Mouse (Mus musculus) thymus, postnatal 14 days (tissue): ENCODE results near the gene Rgs8.

Experiments used
- DNase-seq: peaks from one replicate; pipeline ENCODE4 v3.0.0; 2021

Gene Rgs8

GRCm38 (mm10) chr1:153652938-153653623 lies at the start of gene Rgs8:
TSS of gene Rgs8 (plus strand) at chr1:153653025.
- DNase-seq, result no peak

GRCm38 (mm10) chr1:153617340-153617830 lies 35.4 kb upstream of the Rgs8 start:
- DNase-seq, result peak; percentile 38

GRCm38 (mm10) chr1:153623036-153623435 lies 29.8 kb upstream of the Rgs8 start:
- DNase-seq, result no peak

GRCm38 (mm10) chr1:153632686-153633085 lies 20.1 kb upstream of the Rgs8 start:
- DNase-seq, result no peak

GRCm38 (mm10) chr1:153635056-153635455 lies 17.8 kb upstream of the Rgs8 start:
- no peak for DNase-seq

GRCm38 (mm10) chr1:153635521-153635920 lies 17.3 kb upstream of the Rgs8 start:
- no peak for DNase-seq

GRCm38 (mm10) chr1:153636821-153637220 lies 16.0 kb upstream of the Rgs8 start:
- DNase-seq, result no peak

- DNase-seq, result peak; percentile 41
Observed at GRCm38 (mm10) chr1:153641492-153641939, 11.3 kb upstream of the Rgs8 start.

- no peak for DNase-seq
Observed at GRCm38 (mm10) chr1:153641940-153642501, 10.8 kb upstream of the Rgs8 start.

GRCm38 (mm10) chr1:153653674-153654073 lies 849 bp downstream of the Rgs8 start:
- DNase-seq, result no peak

GRCm38 (mm10) chr1:153659666-153660065 lies 6.8 kb downstream of the Rgs8 start:
- no peak for DNase-seq

GRCm38 (mm10) chr1:153660982-153661688 lies 8.3 kb downstream of the Rgs8 start:
- DNase-seq, result no peak

- no peak for DNase-seq
Observed at GRCm38 (mm10) chr1:153661689-153662002, 8.8 kb downstream of the Rgs8 start.

GRCm38 (mm10) chr1:153662362-153662761 lies 9.5 kb downstream of the Rgs8 start:
- no peak for DNase-seq

GRCm38 (mm10) chr1:153665066-153665715 lies 12.4 kb downstream of the Rgs8 start:
- DNase-seq, result no peak

- DNase-seq, result no peak
Observed at GRCm38 (mm10) chr1:153666236-153666635, 13.4 kb downstream of the Rgs8 start.

- DNase-seq, result no peak
Observed at GRCm38 (mm10) chr1:153667244-153667727, 14.5 kb downstream of the Rgs8 start.

GRCm38 (mm10) chr1:153667781-153668180 lies 15.0 kb downstream of the Rgs8 start:
- no peak for DNase-seq

- no peak for DNase-seq
Observed at GRCm38 (mm10) chr1:153669086-153669485, 16.3 kb downstream of the Rgs8 start.

- no peak for DNase-seq
Observed at GRCm38 (mm10) chr1:153669728-153670127, 16.9 kb downstream of the Rgs8 start.

- peak; percentile 17 for DNase-seq
Observed at GRCm38 (mm10) chr1:153671352-153671751, 18.5 kb downstream of the Rgs8 start.

GRCm38 (mm10) chr1:153672698-153673097 lies 19.9 kb downstream of the Rgs8 start:
- DNase-seq, result no peak

GRCm38 (mm10) chr1:153673900-153674299 lies 21.1 kb downstream of the Rgs8 start:
- DNase-seq, result no peak
